Mouse (Mus musculus) cerebellum, adult 9-10 months (tissue): ENCODE data around the gene 2610301B20Rik.

Experiments
- DNase-seq: peaks from one replicate; pipeline ENCODE4 v3.0.0; 2022

The 2610301B20Rik gene

GRCm38 (mm10) chr4:10911909-10912478 lies 37.7 kb downstream of the 2610301B20Rik start:
- DNase-seq = no peak

GRCm38 (mm10) chr4:10912611-10913301 lies 38.5 kb downstream of the 2610301B20Rik start:
- DNase-seq = peak; percentile 81

- DNase-seq = no peak
Observed at GRCm38 (mm10) chr4:10913409-10913808, 39.1 kb downstream of the 2610301B20Rik start.

GRCm38 (mm10) chr4:10914766-10915165 lies 40.5 kb downstream of the 2610301B20Rik start:
- no peak for DNase-seq

- DNase-seq = no peak
Observed at GRCm38 (mm10) chr4:10915271-10915670, 41.0 kb downstream of the 2610301B20Rik start.

- no peak for DNase-seq
Observed at GRCm38 (mm10) chr4:10918402-10918801, 44.1 kb downstream of the 2610301B20Rik start.

GRCm38 (mm10) chr4:10919097-10919496 lies 44.8 kb downstream of the 2610301B20Rik start:
- no peak for DNase-seq

- DNase-seq = no peak
Observed at GRCm38 (mm10) chr4:10919530-10919929, 45.2 kb downstream of the 2610301B20Rik start.

GRCm38 (mm10) chr4:10919987-10920386 lies 45.7 kb downstream of the 2610301B20Rik start:
- DNase-seq = no peak

- no peak for DNase-seq
Observed at GRCm38 (mm10) chr4:10920622-10921021, 46.3 kb downstream of the 2610301B20Rik start.

GRCm38 (mm10) chr4:10923180-10923579 lies 48.9 kb downstream of the 2610301B20Rik start:
- DNase-seq = no peak

GRCm38 (mm10) chr4:10924140-10924539 lies 49.8 kb downstream of the 2610301B20Rik start:
- DNase-seq = no peak

GRCm38 (mm10) chr4:10924541-10924940 lies 50.2 kb downstream of the 2610301B20Rik start:
- DNase-seq = no peak

GRCm38 (mm10) chr4:10926416-10926815 lies 52.1 kb downstream of the 2610301B20Rik start:
- DNase-seq = no peak

- no peak for DNase-seq
Observed at GRCm38 (mm10) chr4:10928158-10928557, 53.9 kb downstream of the 2610301B20Rik start.

GRCm38 (mm10) chr4:10929726-10930125 lies 55.4 kb downstream of the 2610301B20Rik start:
- DNase-seq = no peak

GRCm38 (mm10) chr4:10931040-10931439 lies 56.7 kb downstream of the 2610301B20Rik start:
- no peak for DNase-seq

- DNase-seq = no peak
Observed at GRCm38 (mm10) chr4:10932091-10932745, 57.9 kb downstream of the 2610301B20Rik start.

- no peak for DNase-seq
Observed at GRCm38 (mm10) chr4:10932782-10933181, 58.5 kb downstream of the 2610301B20Rik start.

GRCm38 (mm10) chr4:10936766-10937165 lies 62.5 kb downstream of the 2610301B20Rik start:
- no peak for DNase-seq
